Mouse (Mus musculus): ENCODE measurements around the gene F7.
"Not testable (repeated sequence)": the region's sequence is repeated elsewhere in the genome, so short reads cannot be mapped to it uniquely, and the experiment has no call there.

F7 gene

DNA sequence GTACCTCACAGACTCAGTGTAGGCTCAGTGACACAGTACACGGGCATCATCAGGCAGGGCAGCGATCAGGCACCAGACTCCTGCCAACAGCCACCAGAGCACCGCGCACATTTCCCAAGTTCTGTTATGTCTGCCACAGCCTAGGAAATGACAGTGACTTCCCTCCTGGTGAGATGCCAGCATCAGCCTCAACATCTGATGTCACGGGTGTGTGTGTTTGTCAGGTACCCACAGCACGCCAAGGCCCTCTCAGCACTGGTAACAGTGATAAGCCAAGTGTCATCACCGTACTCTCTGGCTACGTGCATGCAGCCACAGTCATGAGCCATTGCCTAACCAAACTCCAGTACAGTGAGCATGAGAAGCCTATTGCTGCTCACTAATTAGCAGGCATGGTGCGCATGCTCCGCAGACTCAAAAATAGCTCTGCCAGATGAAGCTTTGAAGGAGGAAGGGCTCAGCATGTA lies 10.5 kb downstream of the F7 start:
- peak; percentile 32 for DNase-seq

DNA sequence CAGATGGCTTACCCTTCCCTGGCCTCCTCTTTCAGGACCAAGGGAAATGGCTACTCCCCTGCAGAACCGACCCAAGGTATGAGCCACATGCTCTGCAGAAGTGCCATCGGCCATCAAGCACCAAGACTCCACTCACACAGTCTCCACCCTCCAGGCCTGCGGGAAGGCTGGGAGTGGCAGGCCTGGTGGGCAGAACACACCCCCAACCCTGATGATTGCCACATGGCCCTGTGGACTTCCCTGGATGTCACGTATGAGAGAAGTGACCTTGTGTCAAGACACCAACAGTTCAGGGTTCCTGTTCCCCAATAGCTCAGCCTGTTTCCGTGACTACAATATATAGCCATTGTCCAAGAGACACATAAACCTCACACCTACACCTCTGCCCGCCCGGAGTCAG lies 11.2 kb downstream of the F7 start, which contains the start of gene F10:
F10 (plus strand) TSS at position 294 of the 400 bp plus-strand sequence.
- no peak for DNase-seq

DNA sequence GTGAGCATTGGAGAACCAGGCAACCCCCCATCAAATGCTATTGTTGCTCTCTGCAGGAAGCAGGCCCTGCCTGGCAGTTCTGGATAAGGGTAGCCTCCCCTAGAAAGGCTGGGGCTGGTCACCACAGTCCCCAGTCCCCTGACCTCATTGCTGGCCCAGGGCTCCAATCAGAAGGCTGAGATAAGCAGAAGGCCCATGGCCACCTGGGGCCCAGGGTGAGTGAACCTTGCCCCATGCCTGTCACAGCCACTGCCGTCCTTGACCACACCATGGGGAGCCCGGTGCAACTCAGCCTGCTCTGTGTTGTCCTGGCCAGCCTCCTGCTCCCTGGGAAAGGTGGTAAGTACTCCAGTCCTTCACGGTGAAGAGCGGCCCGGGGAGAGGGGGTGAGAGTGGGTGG lies 11.7 kb downstream of the F7 start:
- DNase-seq: no peak

DNA sequence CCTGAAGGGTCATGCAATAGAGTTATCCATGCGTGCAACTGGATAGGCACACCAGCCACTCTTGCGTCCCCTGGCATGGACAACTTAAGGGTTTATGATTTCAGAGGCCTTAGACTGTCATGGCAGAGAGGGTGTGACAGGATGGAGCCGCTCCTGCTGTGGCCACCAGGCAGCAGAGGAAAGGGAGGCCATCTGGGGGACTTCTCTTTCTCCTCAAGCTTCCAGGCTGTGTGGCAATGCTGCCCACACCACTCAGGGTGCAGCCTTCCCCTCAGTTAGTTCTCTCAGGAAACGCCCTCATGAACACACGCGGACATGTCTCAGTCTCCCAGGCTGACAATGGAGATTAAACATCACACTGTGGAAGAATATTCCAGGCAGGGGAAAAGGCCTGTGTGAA lies 13.2 kb downstream of the F7 start:
- DNase-seq: no peak

DNA sequence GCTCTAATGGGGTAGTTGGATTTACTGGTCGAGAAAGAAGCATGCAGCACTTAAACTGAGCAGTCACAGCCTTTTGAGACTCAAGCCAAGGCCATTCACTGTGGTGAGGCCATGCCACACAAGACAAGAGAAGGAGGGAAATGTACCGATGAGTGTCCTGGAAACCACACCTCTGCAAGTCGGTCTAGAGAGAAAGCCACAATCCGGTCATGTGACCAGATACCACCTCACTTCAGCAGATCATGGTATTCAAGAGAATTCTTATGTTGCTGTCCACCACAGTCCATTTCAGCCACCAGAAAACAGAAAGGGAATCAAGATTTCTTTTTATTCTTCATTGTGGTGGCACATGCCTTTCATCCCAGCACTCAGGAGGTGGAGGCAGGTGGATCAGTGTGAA lies 15.6 kb downstream of the F7 start:
- DNase-seq: no peak

DNA sequence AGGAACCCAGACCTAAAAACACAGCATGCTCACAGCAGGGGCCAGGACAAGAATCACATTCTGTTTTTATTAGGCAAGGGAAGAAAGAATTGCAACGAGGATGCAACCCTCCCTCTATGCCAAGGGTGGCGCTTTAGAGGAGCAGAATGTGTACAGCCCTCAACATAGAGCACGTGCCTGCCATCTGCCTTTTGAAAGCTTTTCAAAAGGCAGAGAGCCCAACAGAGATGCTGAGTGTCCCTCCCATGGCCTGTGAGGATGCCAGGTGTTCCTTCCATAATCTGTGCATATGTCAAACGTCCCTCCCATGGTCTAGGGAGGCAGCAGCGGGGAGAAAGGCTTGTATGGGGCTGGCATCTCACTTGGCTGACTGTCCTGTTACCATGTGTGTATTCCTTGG lies 21.8 kb downstream of the F7 start:
- no peak for DNase-seq

DNA sequence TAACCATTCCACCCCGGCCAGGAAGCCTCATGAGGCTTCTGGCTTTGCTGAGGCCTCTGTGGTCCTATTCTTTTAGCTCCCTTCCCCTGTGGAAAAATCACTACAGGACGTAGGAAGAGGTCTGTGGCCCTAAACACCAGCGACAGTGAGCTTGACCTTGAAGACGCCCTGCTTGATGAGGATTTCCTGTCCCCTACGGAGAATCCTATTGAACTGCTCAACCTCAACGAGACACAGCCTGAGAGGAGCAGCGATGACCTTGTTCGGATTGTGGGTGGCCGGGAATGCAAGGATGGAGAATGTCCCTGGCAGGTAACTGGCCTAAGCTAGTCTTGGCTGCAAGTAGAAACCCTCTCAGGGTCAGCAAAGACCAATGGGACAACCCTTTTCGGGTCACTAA lies 24.7 kb downstream of the F7 start:
- DNase-seq: no peak

DNA sequence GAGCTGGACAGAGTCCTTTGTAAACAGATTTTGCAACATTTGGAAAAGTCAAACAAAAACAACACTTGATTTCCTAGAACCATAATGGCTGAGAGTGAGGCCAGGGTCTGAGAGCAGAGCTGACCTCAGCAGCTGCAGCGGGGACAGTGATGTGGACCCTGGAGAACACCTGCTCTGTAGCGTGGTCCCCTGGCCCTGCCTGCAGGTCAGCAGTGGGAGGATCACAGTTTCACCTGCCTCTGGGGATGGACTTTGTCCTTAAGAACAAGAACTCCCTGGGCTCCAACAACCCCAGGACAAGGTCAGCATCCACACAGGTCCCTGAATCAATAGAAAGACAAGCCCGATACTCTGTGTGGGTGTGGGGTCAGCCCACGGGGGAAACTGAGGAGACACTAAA lies 31.5 kb downstream of the F7 start:
- no peak for DNase-seq

DNA sequence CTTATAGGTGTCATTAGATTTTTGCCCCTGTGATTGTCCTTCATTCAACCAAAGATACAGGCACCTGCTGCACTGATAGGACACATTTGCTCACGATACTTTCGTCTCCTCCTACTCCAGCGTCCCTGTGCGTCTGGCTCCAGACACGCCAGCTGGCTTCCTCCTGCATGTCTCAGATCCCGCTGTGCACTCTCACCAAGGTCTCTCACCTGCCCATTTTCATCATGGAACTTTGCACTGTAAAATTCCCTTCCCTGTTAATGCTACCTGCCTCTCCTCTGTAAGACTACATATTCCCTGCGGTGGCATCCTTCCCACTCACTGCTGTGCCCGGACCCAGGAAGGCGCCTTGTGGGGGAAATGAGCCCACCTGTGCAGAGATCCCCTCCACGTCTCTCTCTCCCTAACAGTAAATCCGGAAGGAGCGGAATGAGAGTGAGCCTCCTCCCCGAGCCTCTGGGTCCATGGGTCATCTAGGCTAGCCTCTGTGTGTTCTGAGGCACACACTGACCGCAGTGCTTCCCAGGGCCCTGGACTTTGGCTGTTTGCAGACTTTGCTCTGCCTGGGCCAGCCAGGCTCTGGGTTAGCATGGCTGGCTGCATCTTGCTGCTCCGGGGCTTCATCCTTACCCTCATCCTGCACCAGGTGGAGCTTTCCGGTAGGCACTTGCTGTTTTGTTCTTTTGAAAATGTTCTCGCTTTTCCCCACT lies 34.8 kb downstream of the F7 start, which contains the start of gene Proz:
Proz (plus strand) TSS at position 474 of the 710 bp plus-strand sequence.
- DNase-seq: no peak

DNA sequence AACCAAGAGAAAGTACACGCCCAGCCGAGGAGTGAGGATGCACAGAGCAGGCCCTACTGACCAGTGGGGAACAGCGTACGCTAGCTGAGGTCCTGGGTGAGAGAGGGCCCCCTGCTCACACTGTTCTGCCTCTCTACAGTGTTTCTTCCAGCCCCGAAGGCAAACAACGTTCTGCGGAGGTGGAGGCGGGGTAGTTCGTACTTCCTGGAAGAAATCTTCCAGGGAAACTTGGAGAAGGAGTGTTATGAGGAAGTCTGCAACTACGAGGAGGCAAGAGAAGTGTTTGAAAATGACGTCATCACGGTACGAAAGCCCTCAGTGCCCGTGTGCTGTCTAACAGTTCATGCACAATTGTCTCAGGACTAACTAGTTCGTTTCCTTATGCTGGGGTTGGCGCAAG lies 37.3 kb downstream of the F7 start:
- no peak for DNase-seq

DNA sequence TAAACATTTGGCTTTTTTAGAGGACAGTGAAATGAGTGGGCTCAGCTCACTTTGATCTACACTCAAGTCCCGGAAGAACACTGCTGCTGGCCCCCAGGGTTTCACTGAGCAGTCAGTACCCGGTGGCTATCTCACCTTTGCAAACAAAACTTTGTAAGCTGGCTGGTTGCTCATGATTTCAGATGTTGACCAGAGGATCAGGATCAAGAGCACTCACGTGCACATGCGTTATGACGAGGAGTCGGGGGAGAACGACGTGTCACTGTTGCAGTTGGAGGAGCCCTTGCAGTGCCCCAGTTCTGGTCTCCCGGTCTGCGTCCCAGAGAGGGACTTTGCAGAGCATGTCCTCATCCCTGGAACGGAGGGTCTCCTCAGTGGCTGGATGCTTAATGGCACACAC lies 47.4 kb downstream of the F7 start:
- DNase-seq: no peak

DNA sequence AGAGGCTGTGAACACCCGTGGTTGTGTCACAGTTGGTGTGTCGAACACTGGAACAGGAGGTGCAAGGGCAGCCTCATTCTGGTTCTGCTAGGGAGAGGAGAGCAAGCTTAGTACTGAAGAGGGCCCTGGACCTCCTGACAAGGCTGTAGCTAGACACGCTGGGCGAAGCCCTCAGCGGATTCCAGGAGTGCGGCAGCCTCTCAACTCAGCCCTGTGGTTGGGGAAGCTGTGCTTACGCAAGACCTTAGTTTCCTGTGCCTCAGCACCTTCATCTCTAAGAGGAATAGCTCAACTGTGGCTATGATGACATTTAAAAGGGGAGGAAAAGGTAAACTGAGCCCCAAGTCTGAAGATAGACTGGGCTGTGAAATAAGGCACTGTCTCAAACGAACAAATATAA lies 49.2 kb downstream of the F7 start:
- DNase-seq: no peak

DNA sequence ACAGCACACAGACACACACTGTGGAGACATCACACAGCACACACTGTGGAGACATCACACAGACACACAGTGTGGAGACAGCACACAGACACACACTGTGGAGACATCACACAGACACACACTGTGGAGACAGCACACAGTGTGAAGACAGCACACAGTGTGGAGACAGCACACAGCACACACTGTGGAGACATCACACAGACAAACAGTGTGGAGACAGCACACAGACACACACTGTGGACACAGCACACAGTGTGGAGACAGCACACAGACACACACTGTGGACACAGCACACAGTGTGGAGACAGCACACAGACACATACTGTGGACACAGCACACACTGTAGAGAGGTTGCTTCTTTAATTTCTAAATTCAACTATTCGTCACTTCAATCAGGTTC lies 49.7 kb downstream of the F7 start:
- DNase-seq: not testable (repeated sequence)

DNA sequence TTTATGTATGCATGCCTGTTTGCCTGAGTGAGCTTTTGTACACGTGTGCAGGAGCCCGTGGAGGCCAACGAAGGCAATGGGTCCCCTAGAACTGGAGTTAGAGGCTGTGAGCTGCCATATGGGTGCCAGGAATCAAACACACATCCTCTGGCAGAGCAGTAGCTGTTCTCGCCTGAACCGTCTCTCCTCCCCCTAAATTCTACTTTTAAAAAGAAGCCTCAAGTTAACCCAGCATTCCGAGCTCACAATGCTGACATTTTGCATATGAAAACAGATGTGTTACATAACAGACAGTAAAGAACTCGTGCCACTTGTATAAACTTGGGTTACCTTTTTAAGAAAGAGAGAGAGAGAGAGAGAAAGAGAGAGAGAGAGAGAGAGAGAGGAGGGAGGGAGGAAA lies 51.7 kb downstream of the F7 start:
- no peak for DNase-seq

All from right cerebral cortex, postnatal 25 days (tissue).